In the genomic region with DNA sequence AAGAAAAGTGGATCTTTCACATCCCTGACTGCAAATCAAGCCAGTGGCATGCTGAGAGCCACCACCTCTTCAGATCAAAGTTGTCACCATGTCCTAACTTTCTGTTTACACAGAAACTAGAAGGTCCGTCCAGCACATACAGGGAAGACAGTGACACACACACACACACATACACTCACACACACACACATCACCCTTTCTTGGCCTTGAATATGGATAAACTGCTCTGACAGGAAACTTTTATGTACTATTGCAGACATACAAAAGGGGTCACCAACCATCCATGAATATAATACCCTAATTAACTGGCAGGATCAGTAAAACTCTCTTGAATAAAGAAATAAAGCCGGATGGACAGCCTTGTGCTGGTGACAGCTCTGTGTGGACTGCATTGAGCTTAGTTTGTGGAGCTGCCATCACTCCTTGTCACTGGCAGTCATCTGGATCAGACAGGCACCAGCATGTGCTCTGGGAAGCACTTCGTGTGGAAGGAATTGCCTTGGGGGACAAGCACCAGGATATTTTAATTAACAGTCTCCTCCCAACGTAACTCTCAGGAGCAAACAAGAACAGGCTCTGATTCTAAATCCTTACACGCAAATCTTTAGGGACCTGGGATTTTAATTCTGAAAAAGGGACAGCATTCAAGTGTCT, we compare ENCODE assay signal across 15 mouse cellular contexts.
DNase-seq lines count a peak whose midpoint lies in the region; ATAC-seq lines count a peak whose summit lies in the region.
"Had no signal": no experiment of that assay in that cellular context is flagged by ENCODE, and none has a peak within 500 bp of the region (broad histone marks: within the 10 kb centered on the region; RNA-seq: fewer than 3 reads in every experiment).

No protein-coding gene starts in this region.

- H3K27ac ChIP-seq in forebrain, embryonic 10.5 days = peak overlapping the region; percentile 56
- H3K27ac ChIP-seq in midbrain, embryonic 15.5 days = no peak overlapping the region
- H3K27ac ChIP-seq: gastrocnemius, adult 2 months; intestine, embryonic 15.5 days had no signal

- peak; percentile 78 for ATAC-seq in midbrain, embryonic 15.5 days (replicated peaks)
- no peak for ATAC-seq in erythroblast, adult 5-6 weeks (replicated peaks; ENCODE audit: low FRiP score, poor library complexity, severe bottlenecking)
- no peak for ATAC-seq in inflammation-experienced regulatory T-cells, adult 6 months
- ATAC-seq: intestine, embryonic 15.5 days had no signal

- peaks cover 21% of the 10 kb centered on the region for H3K4me1 ChIP-seq in forebrain, embryonic 10.5 days
- peaks cover 6% of the 10 kb centered on the region for H3K4me1 ChIP-seq in midbrain, embryonic 15.5 days
- H3K4me1 ChIP-seq: intestine, embryonic 15.5 days had no signal

- no peak overlapping the region for H3K4me2 ChIP-seq in midbrain, embryonic 15.5 days
- H3K4me2 ChIP-seq: intestine, embryonic 15.5 days; liver, embryonic 11.5 days had no signal

- no peaks in the 10 kb centered on the region for H3K9me3 ChIP-seq in forebrain, embryonic 10.5 days
- no peaks in the 10 kb centered on the region for H3K9me3 ChIP-seq in midbrain, embryonic 15.5 days
- H3K9me3 ChIP-seq: intestine, embryonic 15.5 days had no signal

- peak; percentile 10 for DNase-seq in embryo, embryonic 10.5 days (ENCODE audit: low spot score)
- no peak for DNase-seq in forebrain, embryonic 10.5 days (ENCODE audit: extremely low spot score, low spot score)
- DNase-seq in gonadal fat pad, adult 2 months (ENCODE audit: low read depth) = peak; percentile 24
- DNase-seq in cerebellum, adult 9-10 months = no peak
- DNase-seq: cerebellum, adult 11 months; gastrocnemius, adult 2 months; heart, postnatal 10 days; kidney, postnatal 36 days; thymus, postnatal 36 days had no signal

- no peak overlapping the region for H3K9ac ChIP-seq in midbrain, embryonic 15.5 days
- H3K9ac ChIP-seq: intestine, embryonic 15.5 days had no signal

- WGBS in forebrain, embryonic 10.5 days = 22% methylated on average over 5 of the region's 5 CpGs
- WGBS in midbrain, embryonic 15.5 days = 16% methylated on average over 5 of the region's 5 CpGs

- no peaks in the 10 kb centered on the region for H3K36me3 ChIP-seq in forebrain, embryonic 10.5 days (replicated peaks)
- no peaks in the 10 kb centered on the region for H3K36me3 ChIP-seq in midbrain, embryonic 15.5 days (replicated peaks)
- H3K36me3 ChIP-seq: intestine, embryonic 15.5 days had no signal

- H3K27me3 ChIP-seq in forebrain, embryonic 10.5 days (ENCODE audit: poor library complexity, severe bottlenecking) = no peaks in the 10 kb centered on the region
- H3K27me3 ChIP-seq in midbrain, embryonic 15.5 days (replicated peaks) = no peaks in the 10 kb centered on the region
- H3K27me3 ChIP-seq: intestine, embryonic 15.5 days had no signal

- no peak overlapping the region for H3K4me3 ChIP-seq in forebrain, embryonic 10.5 days
- no peak overlapping the region for H3K4me3 ChIP-seq in midbrain, embryonic 15.5 days
- H3K4me3 ChIP-seq: erythroblast, embryonic 14.5 days; gastrocnemius, adult 2 months; intestine, embryonic 15.5 days had no signal

Comparison
In these comparisons a context has a peak if more than half of its experiments do, and no peak if none do; other contexts are left out.
1. DNase-seq: peak in embryo, embryonic 10.5 days (single experiment) and gonadal fat pad, adult 2 months (single experiment); none in forebrain, embryonic 10.5 days (single experiment) and cerebellum, adult 9-10 months (single experiment).